Mouse (Mus musculus) stomach, postnatal 0 days (tissue): Measurements from ENCODE around the gene Icmt.

ENCODE experiments used
- CTCF ChIP-seq: IDR thresholded peaks from 2 replicates; pipeline ENCODE4 v1.5.1; 2016; ENCODE audit warnings: antibody characterized with exemption, low read depth, mild to moderate bottlenecking, moderate library complexity
- EP300 ChIP-seq: optimal IDR thresholded peaks from 2 replicates; pipeline ENCODE3; 2016; ENCODE audit warnings: antibody characterized with exemption

- TF ChIP-seq CTCF (no peak), EP300 (no peak)
Measured at GRCm38 (mm10) chr4:152350722-152351421, 53.8 kb downstream of the Icmt start.
